Mouse (Mus musculus): ENCODE data around the gene Gpsm3.

Gpsm3 gene

DNA sequence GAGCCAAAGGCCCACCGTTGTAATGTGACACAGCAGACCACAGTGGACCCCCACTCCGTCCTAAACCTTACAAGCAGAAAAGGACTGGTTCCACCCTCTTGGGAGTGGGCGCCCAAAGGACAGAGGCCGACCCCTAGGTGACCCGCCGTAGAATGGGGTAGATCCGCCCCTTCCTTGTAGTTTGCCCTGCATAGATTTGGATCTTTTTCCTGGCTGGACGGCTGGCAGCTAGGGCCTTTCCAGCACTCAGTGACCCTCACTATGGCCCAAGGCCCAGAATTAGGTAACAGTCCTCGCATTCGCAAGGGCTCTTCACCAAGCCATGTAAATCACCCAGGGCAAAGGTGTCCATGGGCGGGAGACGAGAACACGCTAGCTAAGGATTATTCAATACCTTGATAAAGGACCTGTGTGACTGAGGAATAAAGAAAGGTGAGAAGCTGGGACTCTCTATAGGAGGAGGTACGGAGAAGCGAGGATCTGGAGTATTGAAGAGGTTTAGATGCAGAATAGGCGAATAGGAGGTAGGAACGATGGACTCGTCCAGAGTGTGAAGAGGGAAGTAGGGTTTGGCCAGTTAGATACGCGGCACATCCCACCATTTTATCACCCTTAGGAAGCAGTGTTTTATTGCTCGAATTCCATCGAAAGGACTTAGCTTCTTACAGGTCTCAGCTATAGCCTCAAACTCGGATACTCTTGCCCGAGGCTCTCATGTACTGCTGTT lies 15.1 kb downstream of the Gpsm3 start:
- DNase-seq: no peak

- peak; percentile 97 for DNase-seq
These were observed 16.0 kb downstream of the Gpsm3 start for GRCm38 (mm10) chr17:34605609-34606008.

DNA sequence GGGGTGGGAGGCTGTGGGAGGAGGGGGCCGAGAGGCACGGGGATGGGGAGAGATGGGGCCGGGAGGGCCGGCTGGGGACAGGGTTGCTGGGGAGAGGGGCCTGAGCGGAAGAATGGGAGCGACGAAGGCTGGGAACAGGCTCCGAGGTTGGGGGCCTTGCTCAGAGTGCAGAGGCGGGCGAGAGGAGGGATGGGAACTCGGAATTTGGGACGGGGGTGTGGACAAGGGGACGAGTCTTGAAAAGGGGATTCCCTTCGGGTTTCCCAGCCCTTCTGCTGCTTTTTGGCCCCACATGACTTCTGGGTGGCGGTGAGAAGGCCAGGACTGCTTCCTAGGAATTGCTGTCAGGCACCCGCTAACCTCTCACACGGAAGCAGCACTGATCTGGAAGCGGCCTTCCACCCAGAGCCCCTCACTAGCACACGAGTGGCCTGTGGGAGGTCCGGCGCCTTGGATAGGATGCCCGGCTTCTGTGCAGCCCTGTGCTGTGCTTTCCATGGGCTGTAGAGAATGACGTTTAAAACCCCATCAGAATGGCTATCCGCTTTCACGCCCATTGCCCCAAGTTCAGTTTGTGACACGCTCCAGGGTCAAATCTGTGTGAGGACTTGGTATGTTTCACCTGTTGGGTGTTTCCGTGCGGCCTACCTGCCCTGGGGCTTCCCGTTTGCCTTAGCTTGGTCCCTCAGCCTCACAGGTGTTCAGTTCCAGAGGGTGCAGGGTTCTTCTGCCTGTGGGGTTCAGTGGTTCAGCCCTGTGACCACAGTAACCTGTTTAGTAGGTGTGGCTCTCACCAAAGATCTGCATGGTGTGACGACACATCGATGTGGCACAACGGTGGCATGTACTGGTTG lies 16.8 kb downstream of the Gpsm3 start:
- peak; percentile 74 for DNase-seq

DNA sequence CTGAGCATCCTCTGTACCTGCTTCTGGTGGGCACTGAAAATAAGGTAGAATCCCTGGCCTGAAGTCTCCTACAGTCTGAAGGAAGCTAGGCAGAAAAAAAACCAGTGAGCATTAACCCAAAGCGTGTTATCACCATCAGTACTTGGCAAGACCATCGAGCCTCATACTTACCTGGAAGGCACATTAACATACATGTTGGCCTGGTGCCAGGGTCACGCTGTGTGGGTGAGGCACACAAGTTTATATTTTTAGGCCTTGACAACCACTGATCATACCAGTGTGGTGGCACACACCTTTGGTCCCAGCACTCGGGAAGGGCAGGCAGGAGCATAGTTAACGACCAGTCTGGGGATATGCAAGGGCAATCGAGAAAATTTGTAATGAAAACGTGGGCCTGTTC lies 18.4 kb downstream of the Gpsm3 start:
- DNase-seq: no peak

DNA sequence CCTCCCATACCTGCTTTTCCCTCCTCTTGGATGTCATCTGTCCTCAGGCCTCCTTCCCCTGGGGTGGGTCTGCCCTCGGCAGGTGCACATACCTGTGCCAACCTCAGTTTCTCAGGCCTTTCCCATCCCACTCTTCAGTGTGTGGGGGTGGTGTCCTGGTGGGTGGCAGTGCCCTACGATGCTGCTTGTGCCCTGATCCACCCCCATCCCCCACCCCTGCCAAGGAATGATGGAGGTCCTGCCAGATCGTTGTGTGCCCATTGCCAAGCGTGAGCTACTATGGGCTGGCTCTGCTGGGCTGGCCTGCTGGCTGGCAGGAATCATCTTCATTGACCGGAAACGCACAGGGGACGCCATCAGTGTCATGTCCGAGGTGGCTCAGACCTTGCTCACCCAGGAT lies 21.4 kb downstream of the Gpsm3 start:
- no peak for DNase-seq

GRCm38 (mm10) chr17:34613054-34613645 lies 23.5 kb downstream of the Gpsm3 start:
- DNase-seq: no peak

- DNase-seq: no peak
These were observed 24.2 kb downstream of the Gpsm3 start for GRCm38 (mm10) chr17:34613830-34614229.

- no peak for DNase-seq
These were observed 26.3 kb downstream of the Gpsm3 start, which contains the start of gene Egfl8 for GRCm38 (mm10) chr17:34615871-34616270. Gene Egfl8 (minus strand): TSS chr17:34615971.

GRCm38 (mm10) chr17:34618999-34619398 lies 29.4 kb downstream of the Gpsm3 start:
- DNase-seq: no peak

DNA sequence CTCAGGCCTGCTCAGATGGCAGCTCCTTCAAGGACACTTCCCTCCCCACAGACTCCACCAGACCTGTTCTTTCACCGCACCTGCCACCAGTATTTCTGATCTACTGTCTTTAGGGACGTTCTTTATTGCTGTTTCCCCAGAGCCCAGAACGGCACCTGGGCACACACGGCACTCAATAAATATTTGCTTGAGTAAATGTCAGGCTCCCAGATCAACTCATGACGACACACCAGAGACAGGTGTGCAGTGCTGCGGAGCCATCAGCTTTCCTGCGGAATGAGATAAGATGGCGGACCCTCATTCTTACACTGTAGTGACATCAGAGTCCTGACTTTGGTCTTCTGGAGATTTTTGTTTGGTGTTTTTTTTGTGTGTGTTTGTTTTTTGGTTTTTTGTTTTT lies 31.4 kb downstream of the Gpsm3 start:
- no peak for DNase-seq

- DNase-seq: no peak
These were observed 33.6 kb downstream of the Gpsm3 start for GRCm38 (mm10) chr17:34623161-34623560.

DNA sequence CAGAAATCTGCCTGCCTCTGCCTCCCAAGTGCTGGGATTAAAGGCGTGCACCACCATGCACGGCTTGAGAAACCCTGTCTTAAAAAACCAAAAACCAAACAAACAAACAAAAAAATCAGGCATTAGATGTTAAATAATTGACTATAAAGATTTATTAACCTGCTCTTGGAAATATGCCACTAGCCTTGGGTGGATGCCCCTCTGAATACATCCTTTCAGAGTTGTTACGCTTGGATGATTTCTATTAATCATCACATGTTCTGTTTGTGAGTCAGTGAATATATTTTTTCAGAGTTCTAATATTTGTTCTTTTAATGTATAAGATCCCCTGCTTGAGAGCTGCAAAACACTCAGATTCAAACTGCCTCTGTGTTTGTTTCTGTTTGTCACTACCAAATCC lies 35.4 kb downstream of the Gpsm3 start:
- no peak for DNase-seq

- peak; percentile 66 for DNase-seq
These were observed 36.6 kb downstream of the Gpsm3 start for GRCm38 (mm10) chr17:34626062-34626772.

DNA sequence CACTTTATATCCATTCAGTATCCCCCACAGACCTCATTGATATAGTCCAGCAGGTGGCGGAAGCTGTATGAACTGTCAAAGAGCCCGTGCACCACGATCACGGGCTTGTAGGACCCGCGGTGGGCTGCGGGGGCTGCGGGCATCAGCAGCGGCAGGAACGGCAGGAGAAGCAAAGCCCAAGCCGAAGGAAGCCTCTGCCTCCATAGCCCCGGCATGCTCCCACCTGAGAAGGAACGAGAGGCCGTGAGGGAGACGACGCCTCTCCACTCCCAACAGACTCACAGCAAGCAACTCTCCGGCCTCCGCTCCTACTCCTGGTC lies 37.1 kb downstream of the Gpsm3 start:
- no peak for DNase-seq

DNA sequence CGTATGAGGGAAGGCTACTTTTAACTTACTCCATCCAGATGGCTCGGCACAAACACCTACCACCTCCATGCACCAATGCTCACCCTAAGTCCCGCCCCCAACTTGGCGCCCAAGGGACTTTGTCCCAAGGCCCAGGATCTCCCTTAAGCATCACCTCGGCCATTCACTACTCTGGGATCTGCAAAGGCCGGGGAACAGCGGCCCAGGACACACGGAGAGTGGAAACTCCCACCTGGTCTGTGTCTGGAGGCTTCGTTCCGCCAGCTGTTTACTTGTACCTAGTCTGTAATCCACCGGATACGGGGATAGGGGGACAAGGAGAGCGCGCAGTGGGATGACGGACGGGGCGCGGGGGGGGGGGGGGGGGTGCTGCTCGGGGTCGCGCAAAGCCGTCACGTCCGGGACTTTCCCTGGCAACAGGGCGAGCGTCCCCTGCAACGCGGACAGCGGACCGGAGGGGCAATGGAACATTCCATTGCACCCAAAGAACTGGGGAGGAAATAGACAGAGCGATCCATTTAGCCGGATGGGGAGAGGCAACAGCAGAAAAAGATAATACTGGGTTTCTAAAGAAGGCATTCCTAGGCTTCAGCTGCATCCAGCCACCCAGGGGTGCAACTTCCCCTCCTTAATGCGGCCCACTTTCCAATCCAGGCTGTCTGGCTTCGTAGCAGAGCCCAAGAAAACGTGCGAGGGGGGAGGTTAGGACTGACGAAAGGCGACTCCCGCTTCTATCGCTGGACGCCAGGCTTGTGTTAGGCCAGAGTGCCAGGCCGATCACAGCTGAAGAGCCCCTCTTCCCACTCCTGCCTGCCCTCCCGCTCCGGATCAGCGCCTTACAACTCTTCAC lies 37.7 kb downstream of the Gpsm3 start:
- DNase-seq: peak; percentile 92

DNA sequence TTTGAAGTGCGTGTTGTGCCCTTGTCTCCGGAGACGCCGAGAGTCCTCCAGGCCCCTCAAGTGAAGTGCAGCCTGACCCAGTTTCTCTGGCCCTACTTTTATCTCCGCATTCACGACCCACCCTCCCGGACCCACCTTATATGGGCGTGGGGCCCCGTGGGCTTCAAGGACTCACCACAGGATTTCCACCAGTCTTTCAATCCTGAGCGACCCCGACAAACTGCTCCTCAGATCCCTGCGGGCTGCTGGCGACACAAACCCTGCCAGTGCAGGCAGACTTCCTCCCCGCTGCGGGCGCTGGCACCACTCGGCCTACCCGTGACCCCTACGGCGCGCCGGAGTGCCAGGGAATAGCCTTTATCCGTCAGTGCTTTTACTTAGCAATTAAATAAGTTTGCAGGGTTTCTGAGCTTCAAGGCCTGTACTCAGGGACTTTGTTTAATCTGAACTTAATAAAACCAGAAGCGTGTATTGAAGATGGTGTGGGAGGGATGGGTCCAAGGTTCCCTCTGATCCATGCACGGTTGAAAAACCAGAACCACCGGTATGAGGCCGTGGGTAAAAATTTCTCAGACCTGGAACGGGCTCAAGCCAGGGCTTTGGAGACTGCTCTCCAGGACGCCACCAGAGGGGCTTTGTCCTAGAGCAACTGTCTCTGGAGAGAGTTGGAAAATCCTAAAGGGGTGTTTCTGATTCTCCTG lies 38.5 kb downstream of the Gpsm3 start, which contains the start of gene Ppt2:
Gene Ppt2 (minus strand): TSS at position 568 of the 701 bp plus-strand sequence.
- DNase-seq: peak; percentile 86

DNA sequence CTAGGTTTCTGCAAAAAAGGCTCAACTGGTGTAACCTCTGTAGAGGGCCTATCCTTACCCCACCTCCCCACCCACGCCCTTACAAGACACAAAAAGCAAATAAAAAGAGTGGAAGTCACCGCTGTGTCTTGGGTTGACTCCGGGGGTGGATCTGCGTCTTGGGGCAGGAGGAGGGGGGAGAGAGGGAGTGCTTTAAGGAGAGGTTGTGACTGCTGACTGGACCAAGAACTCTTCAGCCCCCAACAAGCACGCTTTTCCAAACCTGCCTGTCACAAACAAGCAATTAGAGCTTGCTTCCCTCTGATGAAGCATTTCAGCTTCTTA lies 39.0 kb downstream of the Gpsm3 start:
- DNase-seq: no peak

DNA sequence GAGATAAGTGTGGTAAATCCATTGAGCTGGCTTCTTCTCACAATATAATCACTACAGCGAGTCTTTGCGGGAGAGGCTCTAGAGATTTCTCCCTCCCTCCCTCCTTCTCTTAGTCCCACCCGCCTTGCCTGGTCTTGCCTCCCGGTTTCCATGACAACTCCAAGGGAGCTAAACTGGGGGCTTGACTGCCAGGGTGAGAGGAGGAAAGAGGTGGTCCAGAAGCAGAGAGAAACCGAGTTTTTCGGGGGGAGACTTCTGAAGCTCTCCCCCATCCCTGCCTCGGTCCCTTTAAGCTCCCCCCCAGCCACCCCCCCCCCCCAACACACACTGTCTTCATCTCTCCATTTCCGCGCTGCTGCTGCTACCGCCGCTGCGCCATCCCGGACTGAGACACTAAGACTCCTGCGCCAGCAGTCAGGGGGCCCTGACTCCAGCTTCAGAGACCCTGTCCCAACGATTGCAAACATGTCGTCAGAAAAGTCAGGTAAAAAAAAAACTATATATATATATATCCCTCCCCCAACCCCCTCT lies 39.7 kb downstream of the Gpsm3 start, which contains the start of gene Prrt1:
Gene Prrt1 (plus strand): TSS at position 313 of the 531 bp plus-strand sequence.
- DNase-seq: peak; percentile 81

DNA sequence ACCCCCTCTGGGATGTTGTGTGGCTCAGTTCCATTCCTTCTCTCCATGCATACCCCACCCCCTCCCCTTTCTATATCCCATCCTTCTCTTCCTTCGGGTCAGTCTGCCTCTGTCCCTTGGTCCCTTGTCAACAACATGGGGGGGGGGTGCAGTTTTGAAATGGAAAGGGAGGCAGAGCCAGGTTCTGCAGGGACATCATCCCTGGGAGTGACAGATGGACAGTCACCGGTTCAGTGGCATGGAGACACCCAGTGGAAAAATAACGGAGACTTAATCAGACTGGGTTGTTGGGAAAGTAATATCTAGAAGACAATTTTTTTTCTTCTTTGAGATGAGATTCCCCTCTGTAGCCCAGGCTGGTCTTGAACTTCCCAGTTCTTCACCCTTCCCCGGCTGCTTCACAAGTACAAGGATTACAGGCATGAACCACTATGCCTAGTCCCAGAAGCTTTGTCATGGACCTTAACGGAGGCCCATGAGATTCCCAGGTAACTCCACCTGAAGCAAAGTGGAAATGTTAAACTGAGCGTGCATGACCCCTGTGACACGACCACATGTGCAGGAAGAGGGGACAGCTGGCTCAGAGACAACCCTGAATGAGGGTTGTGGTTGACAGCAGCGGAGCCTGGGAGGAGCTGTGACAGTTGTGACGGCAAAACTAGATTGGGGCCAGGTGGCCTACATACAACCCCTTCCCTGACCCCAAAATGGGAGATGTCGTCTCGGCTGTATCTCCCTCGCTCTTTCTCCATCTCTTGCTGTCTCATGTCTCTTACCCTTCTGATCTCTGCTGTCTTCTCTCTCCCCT lies 40.4 kb downstream of the Gpsm3 start:
- peak; percentile 81 for DNase-seq

GRCm38 (mm10) chr17:34630761-34631301 lies 41.2 kb downstream of the Gpsm3 start:
- peak; percentile 77 for DNase-seq
